Mouse (Mus musculus) lung, postnatal 0 days (tissue): ENCODE measurements at regions not wholly inside any gene's neighbourhood (a gene's known extent, or its start where the extent isn't known, plus 50 kb on each side); places are given as distances from the start of the nearest gene placed in this dataset.

ENCODE experiments used
- CTCF ChIP-seq: IDR thresholded peaks from 2 replicates; pipeline ENCODE4 v1.5.1; 2016; ENCODE audit warnings: antibody characterized with exemption, mild to moderate bottlenecking
- EP300 ChIP-seq: IDR thresholded peaks from 2 replicates; pipeline ENCODE4 v1.6.1; 2016; ENCODE audit warnings: antibody characterized with exemption, mild to moderate bottlenecking, control low read depth

GRCm38 (mm10) chr2:115384414-115385180 lies 196.9 kb upstream of the BC052040 start:
- TF ChIP-seq CTCF (no peak), EP300 (no peak)
